Mouse (Mus musculus) lung, embryonic 14.5 days (tissue): ENCODE results near the gene H1f0. TPM values are rescaled to one million over a fixed set of nuclear protein-coding genes. Genes with fewer than 3 reads are reported as not detected.

Experiments used
- ATAC-seq: fragments of 200-750 bp; cut with Nextera tagmentation; 2 replicates; pipeline ENCODE4 v1.8.0; 2017; ENCODE audit warnings: mild to moderate bottlenecking, moderate TSS enrichment, moderate library complexity; ENCODE audit not compliant: insufficient read depth
- DNase-seq: peaks from one replicate; pipeline ENCODE4 v3.0.0-alpha.2; 2015
- H3K27ac ChIP-seq: fragments of 300-500 bp; sonication (generic); 2 replicates; pipeline ENCODE4 v1.5.1; 2014; ENCODE audit warnings: low read depth, mild to moderate bottlenecking, moderate library complexity
- H3K27me3 ChIP-seq: fragments of 300-500 bp; sonication (generic); 2 replicates; pipeline ENCODE4 v1.6.1; 2014; ENCODE audit warnings: low read length, control low read depth; ENCODE audit not compliant: insufficient read depth
- H3K36me3 ChIP-seq: fragments of 300-500 bp; sonication (generic); 2 replicates; pipeline ENCODE4 v1.6.1; 2014; ENCODE audit warnings: control low read depth; ENCODE audit not compliant: insufficient read depth
- H3K4me1 ChIP-seq: fragments of 300-500 bp; sonication (generic); 2 replicates; pipeline ENCODE4 v1.6.1; 2014; ENCODE audit warnings: antibody characterized with exemption, control low read depth; ENCODE audit not compliant: insufficient read depth
- H3K4me2 ChIP-seq: fragments of 300-500 bp; sonication (generic); 2 replicates; pipeline ENCODE4 v1.6.1; 2014; ENCODE audit warnings: mild to moderate bottlenecking
- H3K4me3 ChIP-seq: fragments of 300-500 bp; sonication (generic); 2 replicates; pipeline ENCODE4 v1.5.1; 2014; ENCODE audit warnings: low read depth, low read length
- H3K9ac ChIP-seq: fragments of 300-500 bp; sonication (generic); 2 replicates; pipeline ENCODE4 v1.6.1; 2014
- H3K9me3 ChIP-seq: fragments of 300-500 bp; sonication (generic); 2 replicates; pipeline ENCODE4 v1.6.1; 2016; ENCODE audit warnings: low read depth, low read length, control low read depth
- CTCF ChIP-seq: IDR thresholded peaks from 2 replicates; pipeline ENCODE4 v1.5.1; 2016; ENCODE audit warnings: antibody characterized with exemption, low read depth
- WGBS: fragments of 180-500 bp; shearing (Covaris S2); extraction: QIAGEN DNeasy Blood & Tissue Kit; methylation state at CpG from one replicate; pipeline ENCODE4 v1.1.7; 2014; 5-methylcytosine and 5-hydroxymethylcytosine counted together
- polyA plus RNA-seq: library from polyadenylated mRNA; unstranded; fragments of >200 nt; fragmentation: Nextera tagmentation; extraction: Ambion mirVana; gene quantifications from 2 replicates; pipeline ENCODE4 v1.2.1, GENCODE M21; 2014

H1f0 gene
- polyA plus RNA-seq, 1 experiment from 2014 or later = 201 TPM

GRCm38 (mm10) chr15:79038853-79039252 is 10.6 kb downstream of the H1f0 start:
- peak; percentile 88 for TF ChIP-seq CTCF
- 11% methylated on average over 7 of the region's 7 CpGs for WGBS
- Histone ChIP-seq H3K4me1 (0 out of 2 replicates have a peak, but pooled peaks cover 3% of the 10 kb centered on the region), H3K9ac (no peak overlapping the region), H3K4me3 (no peak overlapping the region), H3K36me3 (peaks cover 21% of the 10 kb centered on the region; the same call in 1 of the 2 replicates), H3K4me2 (no peak overlapping the region), H3K27ac (no peak overlapping the region), H3K9me3 (no peaks in the 10 kb centered on the region), H3K27me3 (peaks cover 35% of the 10 kb centered on the region)
- peak; percentile 84 for DNase-seq
- ATAC-seq = peak; percentile 60

- Histone ChIP-seq H3K36me3 (peaks cover 14% of the 10 kb centered on the region; the same call in 1 of the 2 replicates), H3K4me1 (0 out of 2 replicates have a peak, but pooled peaks cover 3% of the 10 kb centered on the region), H3K9ac (peak overlapping the region; percentile 9; the same call in 1 of the 2 replicates), H3K27me3 (peaks cover 39% of the 10 kb centered on the region), H3K4me2 (peak overlapping the region; percentile 55), H3K9me3 (no peaks in the 10 kb centered on the region), H3K27ac (no peak overlapping the region), H3K4me3 (peak overlapping the region; percentile 14; the same call in 1 of the 2 replicates)
- 16% methylated on average over 24 of the region's 24 CpGs for WGBS
- ATAC-seq (no peak), DNase-seq (peak; percentile 68)
- no peak for TF ChIP-seq CTCF
Measured at GRCm38 (mm10) chr15:79040501-79041416, 12.5 kb downstream of the H1f0 start.

GRCm38 (mm10) chr15:79041585-79041984 is 13.3 kb downstream of the H1f0 start, which contains the start of gene Galr3:
TSS of gene Galr3 (plus strand) at chr15:79041885.
- 67% methylated on average over 6 of the region's 6 CpGs for WGBS
- DNase-seq (no peak), ATAC-seq (no peak)
- Histone ChIP-seq H3K4me2 (peak within 1 kb of the TSS; percentile 96), H3K9ac (peak within 1 kb of the TSS; percentile 54), H3K9me3 (no peaks in the 10 kb centered on the region), H3K27me3 (peaks cover 39% of the 10 kb centered on the region), H3K4me3 (peak within 1 kb of the TSS; percentile 57), H3K27ac (no peak within 1 kb of the TSS), H3K4me1 (0 out of 2 replicates have a peak, but pooled peaks cover 3% of the 10 kb centered on the region), H3K36me3 (peaks cover 7% of the 10 kb centered on the region; the same call in 1 of the 2 replicates)
- no peak for TF ChIP-seq CTCF

DNA sequence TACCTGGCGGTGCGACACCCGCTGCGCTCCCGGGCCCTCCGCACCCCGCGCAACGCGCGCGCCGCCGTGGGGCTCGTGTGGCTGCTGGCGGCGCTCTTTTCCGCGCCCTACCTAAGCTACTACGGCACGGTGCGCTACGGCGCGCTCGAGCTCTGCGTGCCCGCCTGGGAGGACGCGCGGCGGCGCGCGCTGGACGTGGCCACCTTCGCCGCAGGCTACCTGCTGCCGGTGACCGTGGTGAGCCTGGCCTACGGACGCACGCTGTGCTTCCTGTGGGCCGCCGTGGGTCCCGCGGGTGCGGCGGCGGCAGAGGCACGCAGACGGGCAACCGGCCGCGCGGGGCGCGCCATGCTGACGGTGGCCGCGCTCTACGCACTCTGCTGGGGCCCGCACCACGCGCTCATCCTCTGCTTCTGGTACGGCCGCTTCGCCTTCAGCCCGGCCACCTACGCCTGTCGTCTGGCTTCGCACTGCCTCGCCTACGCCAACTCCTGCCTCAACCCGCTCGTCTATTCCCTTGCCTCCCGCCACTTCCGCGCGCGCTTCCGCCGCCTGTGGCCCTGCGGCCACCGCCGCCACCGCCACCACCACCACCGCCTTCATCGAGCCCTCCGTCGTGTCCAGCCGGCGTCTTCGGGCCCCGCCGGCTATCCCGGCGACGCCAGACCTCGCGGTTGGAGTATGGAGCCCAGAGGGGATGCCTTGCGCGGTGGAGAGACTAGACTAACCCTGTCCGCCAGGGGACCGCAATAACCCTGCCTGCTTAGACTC is 14.7 kb downstream of the H1f0 start:
- Histone ChIP-seq H3K27ac (no peak overlapping the region), H3K4me3 (peak overlapping the region; percentile 57), H3K9me3 (no peaks in the 10 kb centered on the region), H3K9ac (peak overlapping the region; percentile 54), H3K4me2 (peak overlapping the region; percentile 96), H3K27me3 (peaks cover 39% of the 10 kb centered on the region), H3K4me1 (0 out of 2 replicates have a peak, but pooled peaks cover 3% of the 10 kb centered on the region), H3K36me3 (no peaks in the 10 kb centered on the region)
- no peak for ATAC-seq
- under 1% methylated on average over 91 of the region's 105 CpGs for WGBS
- peak; percentile 47 for TF ChIP-seq CTCF
- peak; percentile 48 for DNase-seq

DNA sequence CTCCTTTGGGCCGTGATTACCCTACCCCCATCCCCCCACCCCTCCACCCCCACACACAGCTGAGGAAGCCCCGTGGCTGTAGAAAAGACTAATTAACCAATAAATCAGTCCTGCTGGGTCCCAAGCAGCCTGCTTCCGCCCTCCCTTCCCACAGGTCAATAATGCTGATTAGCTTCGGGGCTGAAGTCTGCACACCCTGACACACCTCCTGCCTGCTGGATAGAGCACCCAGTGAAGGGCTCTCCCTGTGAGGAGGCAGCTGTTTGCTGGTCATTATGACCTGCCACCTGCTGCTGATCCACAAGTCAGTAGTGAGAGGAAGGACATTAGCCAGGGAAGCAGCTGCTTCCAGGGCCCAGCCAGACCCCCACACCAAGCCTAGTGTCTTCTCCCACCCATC is 16.6 kb downstream of the H1f0 start:
- Histone ChIP-seq H3K4me3 (no peak overlapping the region), H3K27me3 (peaks cover 39% of the 10 kb centered on the region), H3K4me2 (no peak overlapping the region), H3K9ac (no peak overlapping the region), H3K27ac (no peak overlapping the region), H3K4me1 (0 out of 2 replicates have a peak, but pooled peaks cover 3% of the 10 kb centered on the region), H3K36me3 (no peaks in the 10 kb centered on the region), H3K9me3 (no peaks in the 10 kb centered on the region)
- WGBS = 11% methylated on average over 4 of the region's 4 CpGs
- TF ChIP-seq CTCF = no peak
- ATAC-seq = no peak
- DNase-seq = no peak

GRCm38 (mm10) chr15:79048186-79048585 is 19.9 kb downstream of the H1f0 start:
- no peak for TF ChIP-seq CTCF
- Histone ChIP-seq H3K4me2 (no peak overlapping the region), H3K36me3 (peaks cover 2% of the 10 kb centered on the region), H3K4me3 (no peak overlapping the region), H3K27ac (no peak overlapping the region), H3K9ac (no peak overlapping the region), H3K27me3 (peaks cover 11% of the 10 kb centered on the region), H3K9me3 (no peaks in the 10 kb centered on the region), H3K4me1 (no peaks in the 10 kb centered on the region)
- DNase-seq = no peak
- 61% methylated on average over 4 of the region's 4 CpGs for WGBS
- ATAC-seq = no peak
